Mouse (Mus musculus) heart, postnatal 0 days (tissue): ENCODE results near the gene 2210010C04Rik.

Source experiments
- CTCF ChIP-seq: IDR thresholded peaks from 2 replicates; pipeline ENCODE4 v1.5.1; 2016; ENCODE audit warnings: antibody characterized with exemption, control low read depth, low read depth
- EP300 ChIP-seq: IDR thresholded peaks from 2 replicates; pipeline ENCODE4 v1.6.1; 2016; ENCODE audit warnings: antibody characterized with exemption, low read depth

GRCm38 (mm10) chr6:41027053-41027452 is 8.3 kb downstream of the 2210010C04Rik start:
- no peak for TF ChIP-seq CTCF
- no peak for TF ChIP-seq EP300
